Mouse (Mus musculus): ENCODE measurements at regions not wholly inside any gene's neighbourhood (a gene's known extent, or its start where the extent isn't known, plus 50 kb on each side); places are given as distances from the start of the nearest gene placed in this dataset.

DNA sequence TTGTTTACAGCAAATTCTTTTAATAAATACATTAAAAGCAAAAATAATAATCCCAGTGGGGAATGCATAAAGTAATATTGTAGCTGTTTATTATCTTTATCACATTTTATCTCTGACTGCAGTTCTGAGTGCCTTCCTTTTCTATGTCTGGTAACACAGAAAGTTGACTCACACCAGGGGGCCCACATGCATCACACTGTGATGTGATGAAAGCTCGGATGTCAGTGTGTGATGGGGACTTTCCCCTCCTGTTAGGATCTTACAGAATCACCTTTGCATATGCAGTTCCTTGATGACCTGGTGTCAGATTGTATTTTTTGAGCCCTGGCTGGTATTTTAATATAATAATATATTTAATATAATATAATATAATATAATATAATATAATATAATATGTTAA lies 95.5 kb downstream of the Arrdc4 start:
- no peak for TF ChIP-seq POLR2A (IDR thresholded peaks at IDR 0.05; ENCODE audit: borderline replicate concordance, insufficient read depth, low read length)
- TF ChIP-seq CTCF (IDR thresholded peaks at IDR 0.05; ENCODE audit: borderline replicate concordance, insufficient read depth, low read depth, low read length), result no peak
- Histone ChIP-seq H3K27me3 (ENCODE audit: control insufficient read depth, insufficient read depth, low read length) (no peaks in the 10 kb centered on the region), H3K4me3 (replicated peaks; ENCODE audit: insufficient read depth, low read depth, low read length) (no peak overlapping the region), H3K27ac (ENCODE audit: insufficient read depth, low read length) (no peak overlapping the region), H3K4me1 (ENCODE audit: control insufficient read depth, insufficient read depth, low read length) (no peaks in the 10 kb centered on the region)
- DNase-seq, result no peak
- WGBS, result 30% methylated on average over 1 of the region's 1 CpGs

- 59% methylated on average over 4 of the region's 4 CpGs for WGBS
- Histone ChIP-seq H3K4me3 (replicated peaks; ENCODE audit: insufficient read depth, low read depth, low read length) (no peak overlapping the region), H3K27me3 (ENCODE audit: control insufficient read depth, insufficient read depth, low read length) (no peaks in the 10 kb centered on the region)
Measured at GRCm38 (mm10) chr7:68651418-68651817, 97.6 kb downstream of the Arrdc4 start.

GRCm38 (mm10) chr7:68637556-68638215 lies 111.4 kb downstream of the Arrdc4 start:
- no peak overlapping the region for H3K27ac ChIP-seq (ENCODE audit: insufficient read depth, low read length)
- H3K4me3 ChIP-seq (replicated peaks; ENCODE audit: insufficient read depth, low read depth, low read length), result no peak overlapping the region
- H3K4me1 ChIP-seq (ENCODE audit: control insufficient read depth, insufficient read depth, low read length), result no peaks in the 10 kb centered on the region
- H3K27me3 ChIP-seq (ENCODE audit: control insufficient read depth, insufficient read depth, low read length), result no peaks in the 10 kb centered on the region
- DNase-seq, result no peak
- TF ChIP-seq POLR2A (IDR thresholded peaks at IDR 0.05; ENCODE audit: borderline replicate concordance, insufficient read depth, low read length) (no peak), CTCF (IDR thresholded peaks at IDR 0.05; ENCODE audit: borderline replicate concordance, insufficient read depth, low read depth, low read length) (no peak)
- WGBS, result 89% methylated on average over 7 of the region's 7 CpGs

More at GRCm38 (mm10) chr7:68651418-68651817, 97.6 kb downstream of the Arrdc4 start:
- DNase-seq, result no peak
- no peaks in the 10 kb centered on the region for H3K4me1 ChIP-seq (ENCODE audit: control insufficient read depth, insufficient read depth, low read length)
- H3K27ac ChIP-seq (ENCODE audit: insufficient read depth, low read length), result no peak overlapping the region
- no peak for TF ChIP-seq POLR2A (IDR thresholded peaks at IDR 0.05; ENCODE audit: borderline replicate concordance, insufficient read depth, low read length)
- no peak for TF ChIP-seq CTCF (IDR thresholded peaks at IDR 0.05; ENCODE audit: borderline replicate concordance, insufficient read depth, low read depth, low read length)

DNA sequence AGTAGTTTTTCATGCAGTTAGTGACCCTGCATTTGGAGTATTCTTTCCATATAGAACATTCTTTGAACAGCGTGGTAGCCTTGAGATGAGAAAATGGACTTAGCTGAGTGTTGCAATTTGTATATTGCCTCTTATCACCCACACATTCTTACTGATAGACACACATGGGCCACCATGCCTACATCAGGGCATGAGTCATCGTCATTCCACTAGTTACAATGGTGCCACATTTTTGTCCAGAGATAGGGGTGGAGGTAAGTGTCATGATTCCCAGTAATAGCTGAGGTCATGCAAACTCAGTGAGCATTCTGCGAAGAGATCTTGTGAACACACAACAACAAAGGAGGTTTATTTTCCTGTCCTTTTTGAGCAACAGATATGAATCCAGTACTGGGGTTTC lies 128.0 kb downstream of the Arrdc4 start:
- DNase-seq, result no peak
- H3K4me1 ChIP-seq (ENCODE audit: control insufficient read depth, insufficient read depth, low read length), result no peaks in the 10 kb centered on the region
- no peak for TF ChIP-seq POLR2A (IDR thresholded peaks at IDR 0.05; ENCODE audit: borderline replicate concordance, insufficient read depth, low read length)
- no peak overlapping the region for H3K27ac ChIP-seq (ENCODE audit: insufficient read depth, low read length)
- H3K27me3 ChIP-seq (ENCODE audit: control insufficient read depth, insufficient read depth, low read length), result no peaks in the 10 kb centered on the region
- 89% methylated on average over 3 of the region's 3 CpGs for WGBS
- no peak overlapping the region for H3K4me3 ChIP-seq (replicated peaks; ENCODE audit: insufficient read depth, low read depth, low read length)

DNA sequence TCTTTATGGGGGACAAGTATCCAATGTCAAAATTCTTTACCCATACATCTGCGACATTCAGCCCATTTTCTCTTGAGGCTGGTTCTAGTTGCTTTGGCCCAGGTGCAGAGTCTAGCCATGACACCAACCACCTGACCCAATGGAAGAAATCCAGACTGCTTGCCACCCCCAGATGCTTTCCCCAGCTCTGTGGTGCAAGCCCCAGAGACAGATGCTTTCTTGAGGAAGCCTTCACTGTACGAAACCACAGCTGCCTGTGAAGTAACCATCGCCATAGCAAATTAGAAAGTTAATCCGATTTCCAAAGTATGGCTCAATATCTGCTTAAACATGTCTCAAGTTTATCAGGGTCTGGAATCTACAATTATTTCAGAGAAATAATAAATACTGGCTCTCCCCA lies 138.5 kb downstream of the Arrdc4 start:
- no peaks in the 10 kb centered on the region for H3K4me1 ChIP-seq (ENCODE audit: control insufficient read depth, insufficient read depth, low read length)
- WGBS, result 93% methylated on average over 4 of the region's 4 CpGs

DNA sequence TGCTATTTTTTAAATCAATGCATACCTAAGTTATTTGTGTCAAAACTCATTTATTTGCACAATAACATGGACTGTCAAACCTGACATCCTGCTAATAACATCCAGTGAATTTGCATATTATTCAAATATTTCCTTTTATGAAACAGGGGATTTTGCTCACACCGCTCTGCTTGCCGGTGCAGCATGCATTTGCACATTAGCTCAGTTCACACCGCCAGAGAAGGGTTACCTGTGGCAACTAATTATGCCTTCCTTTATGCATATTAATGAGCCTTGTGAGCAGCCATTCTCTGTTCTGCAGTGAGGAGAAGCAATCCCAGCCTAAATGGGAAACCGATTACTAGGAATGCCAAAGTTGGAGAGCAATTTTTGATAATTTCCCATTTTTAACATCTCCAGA lies 141.9 kb downstream of the Arrdc4 start:
- H3K27me3 ChIP-seq (ENCODE audit: control insufficient read depth, insufficient read depth, low read length), result no peaks in the 10 kb centered on the region
- 60% methylated on average over 4 of the region's 4 CpGs for WGBS
- TF ChIP-seq CTCF (IDR thresholded peaks at IDR 0.05; ENCODE audit: borderline replicate concordance, insufficient read depth, low read depth, low read length) (no peak), POLR2A (IDR thresholded peaks at IDR 0.05; ENCODE audit: borderline replicate concordance, insufficient read depth, low read length) (no peak)
- H3K4me1 ChIP-seq (ENCODE audit: control insufficient read depth, insufficient read depth, low read length), result no peaks in the 10 kb centered on the region
- H3K4me3 ChIP-seq (replicated peaks; ENCODE audit: insufficient read depth, low read depth, low read length), result no peak overlapping the region
- no peak for DNase-seq
- H3K27ac ChIP-seq (ENCODE audit: insufficient read depth, low read length), result no peak overlapping the region

More for the DNA sequence above, 138.5 kb downstream of the Arrdc4 start:
- Histone ChIP-seq H3K27ac (ENCODE audit: insufficient read depth, low read length) (no peak overlapping the region), H3K27me3 (ENCODE audit: control insufficient read depth, insufficient read depth, low read length) (no peaks in the 10 kb centered on the region), H3K4me3 (replicated peaks; ENCODE audit: insufficient read depth, low read depth, low read length) (no peak overlapping the region)
- no peak for DNase-seq
- TF ChIP-seq POLR2A (IDR thresholded peaks at IDR 0.05; ENCODE audit: borderline replicate concordance, insufficient read depth, low read length), result no peak
- TF ChIP-seq CTCF (IDR thresholded peaks at IDR 0.05; ENCODE audit: borderline replicate concordance, insufficient read depth, low read depth, low read length), result no peak

DNA sequence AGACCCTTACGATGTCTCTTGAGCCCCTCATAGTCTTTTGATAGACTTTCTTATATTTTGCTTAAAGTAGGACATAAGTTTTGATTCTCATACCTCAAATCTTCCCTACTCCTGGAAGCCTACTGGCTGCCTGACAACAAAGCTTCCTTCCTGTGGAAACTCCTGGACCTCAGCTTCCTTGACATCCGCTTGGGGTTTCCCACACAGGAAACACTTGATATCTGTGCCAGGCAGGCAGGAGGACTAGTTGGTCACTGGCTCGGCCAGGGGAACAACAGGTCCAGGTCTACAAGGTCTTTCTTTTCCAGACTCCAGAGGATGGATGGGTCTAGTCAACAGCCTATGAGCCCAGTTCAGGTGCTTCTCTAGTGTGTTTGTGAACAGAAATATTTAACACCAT lies 142.8 kb downstream of the Arrdc4 start:
- Histone ChIP-seq H3K4me3 (replicated peaks; ENCODE audit: insufficient read depth, low read depth, low read length) (no peak overlapping the region), H3K27ac (ENCODE audit: insufficient read depth, low read length) (no peak overlapping the region), H3K27me3 (ENCODE audit: control insufficient read depth, insufficient read depth, low read length) (no peaks in the 10 kb centered on the region), H3K4me1 (ENCODE audit: control insufficient read depth, insufficient read depth, low read length) (no peaks in the 10 kb centered on the region)
- 87% methylated on average over 3 of the region's 3 CpGs for WGBS
- TF ChIP-seq CTCF (IDR thresholded peaks at IDR 0.05; ENCODE audit: borderline replicate concordance, insufficient read depth, low read depth, low read length), result no peak
- no peak for DNase-seq

DNA sequence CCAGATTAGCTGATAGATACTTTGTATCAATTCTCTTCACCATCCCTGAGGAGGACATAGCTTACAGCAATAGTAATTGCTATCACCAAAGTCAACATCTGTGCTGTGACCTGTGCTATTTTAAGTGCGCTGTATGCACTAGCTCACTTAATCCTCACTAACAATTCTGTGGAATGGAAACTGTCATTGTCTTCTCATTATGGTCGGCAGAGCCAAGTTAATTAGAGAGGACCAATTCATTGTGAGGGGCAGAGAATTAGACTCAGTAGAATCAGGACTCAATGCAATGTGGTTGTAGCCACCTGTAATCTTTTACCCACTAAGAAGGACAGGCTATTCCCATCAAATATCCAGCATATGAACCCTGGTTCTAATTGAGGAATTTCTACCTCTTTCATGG lies 145.3 kb downstream of the Arrdc4 start:
- 74% methylated on average over 2 of the region's 2 CpGs for WGBS
- Histone ChIP-seq H3K4me1 (ENCODE audit: control insufficient read depth, insufficient read depth, low read length) (no peaks in the 10 kb centered on the region), H3K27ac (ENCODE audit: insufficient read depth, low read length) (no peak overlapping the region), H3K4me3 (replicated peaks; ENCODE audit: insufficient read depth, low read depth, low read length) (no peak overlapping the region), H3K27me3 (ENCODE audit: control insufficient read depth, insufficient read depth, low read length) (no peaks in the 10 kb centered on the region)
- no peak for DNase-seq
- TF ChIP-seq POLR2A (IDR thresholded peaks at IDR 0.05; ENCODE audit: borderline replicate concordance, insufficient read depth, low read length) (no peak), CTCF (IDR thresholded peaks at IDR 0.05; ENCODE audit: borderline replicate concordance, insufficient read depth, low read depth, low read length) (no peak)

Measured in cerebellum, adult 2 months (tissue).